Mouse (Mus musculus): ENCODE data around the gene Limch1. TPM values are rescaled to one million over a fixed set of nuclear protein-coding genes. Genes with fewer than 3 reads are reported as not detected.

Gene Limch1
- total RNA-seq, 2 experiments from 2014 or later: 97.7 to 103 TPM

GRCm38 (mm10) chr5:66913791-66914190 is 168.2 kb downstream of the Limch1 start:
- DNase-seq: no peak

DNA sequence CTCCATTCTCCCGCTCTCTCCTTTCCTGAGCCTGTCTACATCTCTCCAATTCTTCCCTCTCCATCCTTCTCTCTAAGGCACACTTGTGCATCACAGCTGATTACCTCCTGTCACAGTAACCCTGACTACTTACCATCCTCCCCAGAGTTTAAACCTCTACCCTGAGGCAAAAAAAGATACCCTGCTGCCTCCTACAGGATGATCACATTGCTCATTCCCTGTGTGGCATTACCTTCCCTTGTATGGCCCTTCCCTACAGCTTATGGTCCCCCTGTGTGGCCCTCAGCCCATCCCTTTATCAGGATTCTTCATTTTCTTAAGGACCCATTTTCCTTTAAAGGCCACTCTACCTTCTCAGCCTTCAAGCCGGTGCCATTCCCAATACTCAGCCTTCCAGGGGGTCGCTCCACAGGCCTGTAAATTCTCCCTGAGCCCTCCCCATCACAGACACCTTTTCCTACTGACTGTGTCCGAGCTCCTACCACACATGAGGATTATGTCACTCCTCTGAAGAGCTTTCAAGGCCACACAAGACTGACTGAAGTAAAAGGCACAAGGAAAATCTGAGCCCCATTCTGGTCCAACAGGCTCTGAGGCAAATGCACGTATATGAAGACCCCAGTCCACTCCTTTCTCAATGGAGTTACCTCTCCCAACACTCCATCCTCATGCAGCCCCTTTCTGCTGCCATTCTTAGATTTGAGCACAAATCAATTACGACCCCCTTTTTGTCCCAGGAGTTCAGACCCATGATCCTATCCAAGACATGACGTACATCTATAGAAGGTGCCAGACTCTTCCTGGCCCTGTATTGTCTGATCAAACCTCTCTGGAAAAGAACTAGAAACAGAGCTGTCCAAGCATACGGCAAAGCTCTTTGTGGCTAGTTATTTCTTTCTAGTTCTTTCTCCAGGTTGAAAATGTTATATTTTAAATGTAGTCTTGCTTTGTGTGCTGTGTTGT is 172.0 kb downstream of the Limch1 start:
- DNase-seq: no peak
- intact Hi-C loops (cut with DNase I): no loop called here

More at GRCm38 (mm10) chr5:66913791-66914190, 168.2 kb downstream of the Limch1 start:
- intact Hi-C loops (cut with DNase I): no loop called here

DNA sequence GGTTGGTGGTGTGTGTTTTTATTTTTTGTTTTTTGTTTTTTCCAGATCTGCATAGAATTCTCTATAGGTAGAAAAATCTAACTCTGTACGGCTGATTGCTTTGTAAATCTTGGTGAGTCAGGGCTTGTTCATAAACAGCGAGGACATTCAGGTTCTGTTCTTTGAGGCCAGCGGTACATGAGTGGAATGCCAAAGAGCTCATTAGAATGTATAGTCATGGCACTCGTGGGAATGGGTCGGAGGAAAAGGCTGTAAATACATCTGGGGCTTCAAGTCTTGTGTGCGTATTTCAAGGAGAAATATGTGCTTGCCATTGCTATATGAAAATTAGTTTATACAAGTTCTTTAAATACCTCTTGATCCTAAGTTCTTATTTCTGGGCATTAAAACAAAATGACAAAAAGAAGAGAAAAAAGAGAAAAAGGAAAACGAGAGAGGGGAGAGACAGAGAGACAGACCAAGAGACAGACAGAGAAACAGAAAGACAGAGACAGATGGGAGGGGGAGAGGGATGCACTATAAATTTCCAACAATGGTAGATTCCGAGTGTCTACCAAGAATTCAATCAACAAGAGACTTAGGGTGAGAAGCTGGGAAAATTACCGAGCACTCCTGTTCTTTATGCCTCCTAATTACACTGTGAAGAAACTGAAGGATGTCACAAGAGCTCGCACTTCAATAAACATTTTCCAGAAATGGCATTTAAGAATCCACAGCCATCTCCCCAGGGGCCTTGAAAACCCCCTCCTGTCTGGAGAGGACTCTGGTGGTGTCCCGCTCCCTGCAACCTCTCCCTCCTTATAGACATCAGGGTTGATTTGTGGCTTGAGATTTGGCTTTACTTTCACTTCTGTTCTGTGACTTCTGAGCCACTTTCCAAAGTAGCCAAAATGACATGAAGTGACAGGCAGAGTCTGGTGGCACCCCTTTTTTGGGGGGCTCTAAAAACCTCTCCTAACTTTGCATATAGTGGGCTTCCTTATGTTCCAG is 173.0 kb downstream of the Limch1 start:
- intact Hi-C loops (cut with DNase I): no loop called here

DNA sequence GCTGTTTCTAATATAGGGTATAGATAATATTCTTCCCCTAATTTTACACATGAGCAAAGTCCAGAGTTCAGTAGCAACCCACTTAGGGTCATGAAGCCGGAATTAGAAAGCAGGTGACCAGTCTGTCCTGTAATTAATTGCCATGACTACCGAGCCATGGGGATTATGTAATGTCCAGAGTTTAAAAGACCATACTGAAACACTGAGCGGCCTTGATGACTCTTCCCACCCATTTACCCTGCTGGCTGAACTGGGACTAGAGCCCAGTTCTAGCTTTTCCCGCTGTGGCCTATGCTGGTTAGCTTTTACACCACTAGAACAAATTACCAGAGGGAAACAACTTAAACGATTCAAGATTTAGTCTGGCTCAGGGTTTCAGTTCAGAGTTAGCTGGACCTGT is 177.0 kb downstream of the Limch1 start:
- no peak for DNase-seq
- intact Hi-C loops (cut with DNase I): no loop called here

More for the DNA sequence above, 173.0 kb downstream of the Limch1 start:
- no peak for DNase-seq

DNA sequence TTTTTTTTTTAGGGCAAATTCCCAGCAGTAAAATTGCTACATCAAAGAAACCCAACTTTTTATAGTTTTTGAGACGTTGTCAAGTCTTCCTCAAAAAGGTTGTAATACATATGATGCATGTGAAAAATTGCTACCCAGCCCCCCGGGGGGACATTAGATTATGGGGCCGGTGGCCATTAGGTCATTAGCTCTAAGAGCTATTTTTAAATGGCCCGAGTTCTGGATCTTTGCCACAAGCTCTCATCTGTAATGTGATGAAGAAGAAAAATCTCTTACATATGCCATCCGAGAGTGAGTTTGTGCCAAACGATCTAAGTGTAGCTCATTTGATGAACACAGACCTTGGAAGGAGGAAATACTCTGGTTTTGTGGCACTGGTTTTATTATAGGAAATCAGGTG is 183.7 kb downstream of the Limch1 start:
- DNase-seq: no peak
- intact Hi-C loops (cut with DNase I): no loop called here

DNA sequence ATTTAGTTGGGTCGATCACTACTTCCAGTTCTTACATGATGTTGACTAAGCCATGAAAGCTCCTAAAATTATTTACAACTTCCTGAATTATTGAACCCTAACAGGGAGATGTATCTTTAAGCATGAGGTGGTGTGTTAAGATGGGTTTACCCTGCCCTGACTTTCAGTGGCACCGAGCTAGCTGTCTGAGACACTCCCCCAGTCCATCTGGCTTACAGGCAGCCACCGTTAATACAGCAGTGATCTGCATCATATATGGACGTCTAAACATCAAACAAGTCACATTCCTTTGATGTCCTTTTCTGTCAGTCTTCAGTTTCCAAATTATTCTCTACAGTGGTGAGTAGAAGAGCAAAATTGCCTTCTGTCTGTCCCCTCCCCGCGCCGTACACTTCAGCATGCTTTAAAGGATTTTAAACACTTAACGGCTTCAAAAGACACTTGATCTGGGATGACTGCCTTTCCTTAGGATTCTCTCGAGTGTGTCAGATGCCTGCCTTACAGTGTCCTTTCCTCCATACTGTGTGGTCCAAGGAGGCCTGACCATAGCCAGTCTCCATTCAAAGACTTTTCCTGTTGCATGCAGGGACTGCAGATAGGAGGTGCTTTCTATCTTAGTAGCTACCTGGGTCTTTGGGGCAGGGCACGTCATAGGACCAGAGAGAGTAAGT is 187.6 kb downstream of the Limch1 start:
- no peak for DNase-seq
- intact Hi-C loops (cut with DNase I): no loop called here

DNA sequence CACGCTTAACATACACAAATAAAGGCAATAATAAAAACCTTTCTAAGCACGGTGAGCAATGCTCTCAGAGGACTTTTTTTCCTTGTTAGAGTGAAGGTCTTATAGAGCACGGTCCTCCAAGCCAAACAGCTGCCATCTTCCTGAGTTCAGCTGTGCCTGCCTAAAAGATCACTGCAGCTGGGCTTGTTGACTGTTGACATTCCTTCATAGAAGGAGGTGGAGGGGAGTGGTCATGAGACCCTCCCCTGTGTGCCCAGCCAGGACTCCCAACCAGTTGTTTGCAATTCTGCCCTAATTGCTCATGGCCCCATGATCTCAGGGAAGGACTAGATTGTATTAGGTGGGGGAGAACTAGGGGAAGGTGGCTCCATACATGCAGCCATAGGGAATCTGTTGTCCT is 189.0 kb downstream of the Limch1 start:
- DNase-seq: no peak
- intact Hi-C loops (cut with DNase I): no loop called here

GRCm38 (mm10) chr5:66937376-66937775 is 191.7 kb downstream of the Limch1 start:
- intact Hi-C loops (cut with DNase I): no loop called here
- DNase-seq: no peak

DNA sequence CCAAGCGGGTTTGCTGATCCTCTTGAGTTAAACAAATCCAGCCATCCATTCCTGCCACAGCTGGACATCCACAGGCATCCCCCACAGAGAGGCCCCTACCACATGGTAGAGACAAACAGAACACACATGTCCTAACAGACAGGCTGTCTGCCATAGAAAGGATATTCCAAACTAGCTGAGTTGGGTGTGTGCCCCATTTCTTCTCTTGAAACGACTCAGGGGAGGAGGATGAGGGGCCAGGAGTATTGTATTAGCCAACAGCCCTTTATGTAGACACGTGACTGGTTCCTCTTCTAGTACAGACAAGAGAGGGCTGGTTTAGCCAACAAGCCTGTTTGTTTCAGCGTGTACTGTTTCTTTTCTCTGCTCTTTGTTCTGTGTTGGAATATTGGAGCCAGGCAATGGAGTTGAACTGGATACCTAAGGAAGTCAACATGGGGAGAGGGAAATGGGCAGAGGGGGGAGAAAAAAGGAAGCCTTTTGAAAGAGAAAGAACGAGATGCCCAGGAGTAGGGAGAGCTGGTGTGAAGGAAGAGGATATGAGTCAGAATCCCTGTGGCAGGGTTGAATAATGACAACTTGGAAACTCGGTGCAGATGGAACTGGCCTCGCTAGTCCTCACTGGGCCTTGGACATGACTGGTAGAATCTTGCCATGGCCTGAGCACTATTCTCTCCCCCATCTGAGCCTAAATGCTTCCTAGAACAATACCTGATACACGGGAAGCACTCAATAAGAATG is 196.3 kb downstream of the Limch1 start:
- no peak for DNase-seq
- intact Hi-C loops (cut with DNase I): no loop called here

- intact Hi-C loops (cut with DNase I): no loop called here
- DNase-seq: no peak
These were observed 197.3 kb downstream of the Limch1 start for GRCm38 (mm10) chr5:66942922-66943321.

- intact Hi-C loops (cut with DNase I): no loop called here
- DNase-seq: no peak
These were observed 197.9 kb downstream of the Limch1 start for GRCm38 (mm10) chr5:66943521-66943920.

GRCm38 (mm10) chr5:66947958-66948357 is 202.3 kb downstream of the Limch1 start:
- peak; percentile 44 to 51 for DNase-seq
- intact Hi-C loops (cut with DNase I): no loop called here

- intact Hi-C loops (cut with DNase I): no loop called here
- DNase-seq: no peak
These were observed 203.6 kb downstream of the Limch1 start for GRCm38 (mm10) chr5:66949098-66949692.

- DNase-seq: no peak
- intact Hi-C loops (cut with DNase I): no loop called here
These were observed 207.7 kb downstream of the Limch1 start for GRCm38 (mm10) chr5:66953375-66953774.

DNA sequence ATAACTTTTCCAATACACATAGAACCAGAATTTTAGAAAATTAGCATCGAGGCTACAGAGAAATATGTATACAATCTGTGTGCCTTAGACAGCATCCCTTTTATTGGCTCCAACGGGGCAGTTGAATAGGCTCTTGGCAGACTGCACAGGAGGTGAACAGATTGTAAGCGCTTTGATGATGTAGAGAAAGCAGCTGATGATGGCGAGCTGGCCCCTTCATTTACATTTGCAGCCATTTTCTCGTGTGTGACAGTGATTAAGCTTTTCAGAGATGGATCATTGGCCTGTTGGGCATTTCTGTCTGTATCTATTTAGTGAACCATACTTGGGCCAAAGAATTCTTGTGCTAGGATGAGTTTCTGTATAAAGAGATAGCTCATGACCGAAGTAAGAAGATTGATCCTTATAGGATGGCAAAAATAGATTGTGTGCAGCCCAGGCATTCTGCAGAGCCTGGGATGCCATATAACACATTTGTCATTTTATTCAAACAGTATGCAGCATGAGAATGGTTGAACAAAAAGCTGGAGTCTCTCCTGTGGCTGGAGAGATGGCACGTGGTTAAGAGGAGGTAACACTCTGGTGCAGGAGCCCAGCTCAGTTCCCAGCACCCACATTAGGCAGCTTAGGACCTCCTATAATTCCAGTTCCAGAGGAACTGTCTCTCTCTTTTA is 208.5 kb downstream of the Limch1 start:
- intact Hi-C loops (cut with DNase I): no loop called here
- DNase-seq: no peak

DNA sequence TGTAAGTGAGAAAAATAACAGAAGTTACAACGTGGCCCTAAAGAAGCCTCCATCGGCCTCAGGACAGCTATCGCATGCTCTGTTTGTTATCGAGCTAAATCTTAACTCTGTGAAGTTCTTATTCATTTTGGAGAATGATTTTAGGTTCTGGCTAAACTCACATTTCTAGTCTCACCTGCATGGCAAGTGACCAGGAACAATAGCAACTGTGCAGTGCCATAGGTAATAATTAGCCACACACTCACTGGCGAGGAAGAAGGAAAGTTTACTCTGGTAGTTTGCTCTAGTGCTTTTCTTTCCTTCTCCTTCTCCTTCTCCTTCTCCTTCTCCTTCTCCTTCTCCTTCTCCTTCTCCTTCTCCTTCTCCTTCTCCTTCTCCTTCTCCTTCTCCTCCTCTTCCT is 209.6 kb downstream of the Limch1 start:
- intact Hi-C loops (cut with DNase I): no loop called here
- no peak for DNase-seq

DNA sequence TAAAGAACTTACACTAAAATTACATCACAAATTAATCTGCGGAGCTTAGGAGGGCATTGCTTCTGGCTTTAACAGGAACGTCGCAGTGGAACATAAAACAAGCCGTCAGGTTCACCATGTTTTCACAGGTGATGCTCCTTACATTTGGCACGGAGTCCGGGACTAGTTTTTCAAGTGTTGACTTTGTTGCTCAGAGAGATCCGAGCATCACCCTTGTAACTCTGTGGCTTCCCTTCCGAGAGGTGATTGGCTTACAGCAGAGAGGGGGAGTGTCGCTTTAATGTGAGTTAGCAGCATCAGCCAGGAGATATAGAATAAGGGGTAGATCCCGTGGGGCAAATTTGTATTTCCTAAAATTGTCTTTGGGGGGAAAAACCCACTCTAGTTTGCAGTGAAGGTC is 212.0 kb downstream of the Limch1 start:
- intact Hi-C loops (cut with DNase I): no loop called here
- DNase-seq: no peak

GRCm38 (mm10) chr5:66958118-66958517 is 212.5 kb downstream of the Limch1 start:
- DNase-seq: no peak
- intact Hi-C loops (cut with DNase I): no loop called here

- no peak for DNase-seq
- intact Hi-C loops (cut with DNase I): no loop called here
These were observed 214.3 kb downstream of the Limch1 start for GRCm38 (mm10) chr5:66959968-66960367.
